Mouse (Mus musculus): ENCODE results near the gene Flna.
"Not testable (repeated sequence)": the region's sequence is repeated elsewhere in the genome, so short reads cannot be mapped to it uniquely, and the experiment has no call there.

Gene Flna

DNA sequence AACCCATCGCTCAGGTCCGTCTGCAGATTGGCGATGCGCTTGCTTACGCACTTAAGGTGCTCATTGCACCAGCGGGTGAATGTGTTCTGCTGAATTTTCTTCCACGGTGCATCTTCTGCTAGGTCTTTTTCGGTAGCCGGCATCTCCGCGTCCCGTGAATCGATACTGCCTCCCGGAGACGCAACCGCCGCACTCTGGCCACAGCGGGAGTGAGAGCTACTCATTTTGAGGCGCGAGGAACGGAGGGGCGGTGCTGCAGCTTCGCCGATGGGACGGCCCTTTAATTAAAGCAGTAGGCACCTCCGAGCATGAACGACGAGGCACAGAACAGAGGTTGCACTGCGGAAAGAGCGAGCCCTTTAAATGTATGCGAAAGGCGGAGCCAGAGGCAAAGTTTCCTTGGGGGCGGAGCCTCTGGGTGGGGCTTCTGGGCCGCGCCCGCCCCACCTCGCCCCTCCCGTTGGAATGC, 3.4 kb downstream of the Flna start:
- peak; percentile 91 for DNase-seq (ENCODE audit: low read depth, low spot score)

- peak; percentile 73 for DNase-seq (ENCODE audit: low read depth, low spot score)
Measured at GRCm38 (mm10) chrX:74245687-74246086, 3.9 kb downstream of the Flna start.

- DNase-seq (ENCODE audit: low read depth, low spot score): no peak
Measured at GRCm38 (mm10) chrX:74245107-74245506, 4.5 kb downstream of the Flna start.

- peak; percentile 80 for DNase-seq (ENCODE audit: low read depth, low spot score)
Measured at GRCm38 (mm10) chrX:74244614-74245083, 5.0 kb downstream of the Flna start.

DNA sequence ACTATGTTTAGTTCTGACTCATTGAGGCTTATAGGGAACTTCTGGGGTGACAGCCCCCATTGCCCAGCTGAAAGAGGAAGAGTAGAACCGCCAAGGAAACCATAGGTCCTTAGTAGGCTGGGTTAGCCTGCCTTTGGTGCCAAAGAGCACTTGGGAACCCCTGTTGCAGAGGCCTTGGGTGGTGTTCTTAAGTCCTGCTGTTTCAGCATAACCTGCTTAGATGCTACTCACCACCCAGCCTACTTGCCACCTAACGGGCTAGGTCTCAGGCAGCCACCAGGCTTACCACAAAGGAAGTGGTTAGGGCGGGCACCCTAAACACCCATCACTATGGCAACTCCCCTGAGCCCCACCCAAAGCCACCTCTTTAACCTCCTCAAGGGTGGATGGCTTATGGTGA, 5.8 kb downstream of the Flna start:
- DNase-seq (ENCODE audit: low read depth, low spot score): peak; percentile 43

DNA sequence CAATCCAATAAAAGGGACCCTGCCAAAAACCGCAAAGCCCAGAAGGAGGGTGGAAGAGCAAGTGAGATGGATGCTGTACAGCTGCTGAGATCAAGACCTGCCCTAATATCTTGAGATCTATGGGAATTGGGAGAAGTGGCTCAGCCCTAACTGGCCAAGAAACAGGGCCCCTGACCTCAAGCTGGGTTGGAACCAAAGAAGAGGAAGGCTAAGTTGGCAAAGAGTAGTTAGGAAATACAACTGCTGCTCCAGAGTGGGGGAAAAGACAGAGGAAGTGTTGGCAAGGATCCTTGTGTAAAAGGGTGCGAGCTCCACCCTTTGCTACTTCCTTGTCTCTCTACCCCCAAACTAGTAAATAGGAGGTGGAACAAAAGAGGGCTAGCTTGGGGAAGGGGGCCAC, 6.2 kb downstream of the Flna start:
- peak; percentile 31 for DNase-seq (ENCODE audit: low read depth, low spot score)

DNA sequence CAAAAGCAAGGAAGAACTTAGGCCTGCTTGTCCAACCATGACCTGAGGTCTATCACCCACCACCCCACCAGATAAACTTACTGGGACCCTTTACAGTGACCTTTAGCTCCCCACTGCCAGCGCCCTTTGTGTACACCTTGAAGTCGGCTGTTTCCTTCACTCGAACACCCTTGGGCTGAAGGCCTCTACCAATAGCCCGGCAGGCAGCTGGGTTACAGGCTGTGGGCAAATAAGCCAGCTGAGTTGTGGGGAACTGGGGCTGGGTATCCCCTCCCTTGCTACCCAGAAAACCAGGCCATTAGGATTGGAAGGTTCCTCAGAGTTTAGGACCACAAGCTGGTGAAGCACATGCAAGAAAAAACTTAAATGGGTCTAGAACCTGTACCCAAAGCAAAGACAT, 9.3 kb downstream of the Flna start:
- no peak for DNase-seq (ENCODE audit: low read depth, low spot score)

- no peak for DNase-seq (ENCODE audit: low read depth, low spot score)
Measured at GRCm38 (mm10) chrX:74233196-74233595, 16.4 kb downstream of the Flna start.

DNA sequence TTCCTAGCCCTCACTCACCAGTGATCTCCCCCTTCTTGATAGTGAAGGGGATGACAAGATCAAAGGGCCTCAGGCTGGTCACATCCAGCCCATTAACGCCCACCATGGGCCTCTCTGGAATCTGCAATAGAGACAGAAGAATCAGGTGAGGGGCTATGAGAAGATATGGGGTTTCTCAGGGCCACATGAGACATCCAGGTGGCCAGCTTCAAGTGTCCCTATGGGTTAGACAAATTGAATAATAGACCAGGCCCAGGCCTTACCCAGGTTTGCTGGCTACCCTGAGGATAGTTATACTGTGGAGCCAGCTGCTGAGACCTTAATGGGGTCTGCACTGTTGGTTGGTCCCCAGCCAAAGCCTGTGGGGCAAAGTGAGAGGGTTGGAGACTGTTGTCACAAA, 19.6 kb downstream of the Flna start:
- no peak for DNase-seq (ENCODE audit: low read depth, low spot score)

DNA sequence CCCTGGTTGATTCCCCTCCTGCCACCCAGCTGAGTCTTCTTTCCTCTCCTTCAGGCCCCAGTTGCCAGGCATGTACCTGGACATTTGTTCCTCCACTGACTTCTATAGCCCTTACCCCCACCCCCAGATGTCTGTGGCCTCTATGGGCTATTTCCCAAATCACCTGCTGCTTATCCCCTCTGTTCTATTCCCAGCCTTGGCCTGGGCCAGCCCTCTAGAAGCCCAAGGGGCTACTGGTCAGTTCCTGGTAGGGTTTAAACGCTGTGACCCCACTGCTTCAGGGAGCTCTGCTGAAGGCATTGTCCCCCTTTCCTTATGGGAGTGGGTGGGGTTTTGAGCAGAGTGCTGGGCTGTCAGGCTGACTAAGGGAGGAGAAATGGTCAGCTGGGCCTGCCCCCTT, 29.5 kb downstream of the Flna start:
- DNase-seq (ENCODE audit: low read depth, low spot score): not testable (repeated sequence)

DNA sequence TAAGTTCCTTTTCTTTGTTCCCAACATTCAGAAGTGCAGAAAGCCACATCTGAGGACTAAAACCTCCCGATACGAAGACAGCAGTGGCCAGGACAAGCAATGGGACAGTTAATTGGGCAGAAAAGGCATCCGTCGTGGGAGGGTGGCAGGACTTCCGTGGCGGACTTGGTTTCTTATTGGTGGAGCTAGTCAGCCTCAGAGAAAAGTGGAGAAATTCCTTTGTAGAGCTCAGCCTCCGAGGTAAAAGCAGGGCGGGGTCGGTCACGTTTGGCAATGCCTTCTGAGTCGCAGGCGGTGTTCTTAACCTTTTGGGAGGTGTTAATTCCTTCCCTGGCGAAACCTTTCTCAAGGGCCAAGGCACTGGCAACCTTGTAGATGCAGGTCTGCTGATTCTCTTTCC, 30.2 kb downstream of the Flna start:
- no peak for DNase-seq (ENCODE audit: low read depth, low spot score)

DNA sequence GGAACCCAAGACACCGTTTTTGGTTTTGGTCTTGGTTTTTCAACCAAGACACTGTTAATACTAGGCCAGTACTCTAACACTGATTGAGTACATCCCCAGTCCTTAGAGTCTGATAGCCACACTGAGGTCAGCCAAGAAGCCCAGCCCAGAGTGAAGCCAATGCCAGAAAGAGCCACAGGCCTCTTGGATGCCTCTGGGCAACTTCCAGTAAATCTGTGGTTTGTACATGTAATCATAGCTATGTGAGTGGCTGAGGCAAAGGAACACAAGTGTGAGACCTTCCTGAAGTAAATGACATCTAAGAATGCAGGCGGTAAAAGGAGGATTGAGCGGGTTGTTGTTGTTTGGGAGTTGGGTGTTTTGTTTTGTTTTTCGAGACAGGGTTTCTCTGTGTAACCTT, 31.1 kb downstream of the Flna start:
- DNase-seq (ENCODE audit: low read depth, low spot score): no peak

DNA sequence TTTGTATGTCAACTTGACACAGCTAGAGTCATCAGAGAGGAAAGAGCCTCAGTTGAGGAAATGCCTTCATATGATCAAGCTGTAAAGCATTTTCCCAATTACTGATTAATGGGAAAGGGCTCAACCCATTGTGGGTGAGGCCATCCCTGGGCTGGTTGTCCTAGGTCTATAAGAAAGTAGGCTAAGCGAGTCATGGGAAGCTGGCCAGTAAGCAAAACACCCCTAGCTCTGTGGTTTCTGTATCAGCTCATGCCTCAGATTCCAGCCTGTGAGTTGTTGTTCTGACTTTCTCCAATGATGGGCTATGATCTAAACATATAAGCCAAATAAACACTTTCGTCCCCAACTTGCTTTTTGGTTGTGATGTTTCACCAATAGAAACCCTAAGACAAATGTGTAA, 46.1 kb downstream of the Flna start:
- no peak for DNase-seq (ENCODE audit: low read depth, low spot score)

- no peak for DNase-seq (ENCODE audit: low read depth, low spot score)
Measured at GRCm38 (mm10) chrX:74176959-74177358, 72.7 kb downstream of the Flna start, which contains the start of gene Tktl1. Gene Tktl1 (plus strand): TSS chrX:74177259.
